Mouse (Mus musculus) C2C12 (cell line): ENCODE results near the gene Runx2. TPM values are rescaled to one million over a fixed set of nuclear protein-coding genes. Genes with fewer than 3 reads are reported as not detected.

ENCODE experiments used
- H3K27me3 ChIP-seq: one replicate; pipeline ENCODE4 v1.6.1; 2011; ENCODE audit not compliant: control insufficient read depth, insufficient read depth, insufficient read length
- H3K36me3 ChIP-seq: one replicate; pipeline ENCODE4 v1.6.1; 2011; ENCODE audit not compliant: control insufficient read depth, insufficient read depth
- H3K4me3 ChIP-seq: one replicate; pipeline ENCODE4 v1.5.1; 2011; ENCODE audit warnings: mild to moderate bottlenecking, control low read depth; ENCODE audit not compliant: poor library complexity, insufficient read depth, severe bottlenecking
- H3K79me2 ChIP-seq: one replicate; pipeline ENCODE4 v1.6.1; 2011; ENCODE audit not compliant: control insufficient read depth, insufficient read depth
- H3K79me3 ChIP-seq: one replicate; pipeline ENCODE4 v1.6.1; 2011; ENCODE audit warnings: low read depth, control low read depth
- H3ac ChIP-seq: one replicate; pipeline ENCODE3; 2011; ENCODE audit warnings: low read depth; ENCODE audit not compliant: control insufficient read depth, insufficient read length
- FOSL1 ChIP-seq: IDR thresholded peaks from one replicate; pipeline ENCODE4 v1.8.0; 2011; ENCODE audit warnings: mild to moderate bottlenecking, low read length; ENCODE audit not compliant: poor library complexity, insufficient read depth, severe bottlenecking
- polyA plus RNA-seq: library from polyadenylated mRNA; unstranded; fragments of >200 nt; fragmentation: generic; extraction: Trizol; gene quantifications from one replicate; pipeline ENCODE4 v1.2.1, GENCODE M21; 2012; ENCODE audit warnings: missing spikeins

The Runx2 gene
- polyA plus RNA-seq, 1 experiment, result 16.6 TPM

GRCm38 (mm10) chr17:44449915-44450471, 364.6 kb downstream of the Runx2 start:
- Histone ChIP-seq H3K79me2 (no peaks in the 10 kb centered on the region), H3ac (no peak overlapping the region), H3K36me3 (no peaks in the 10 kb centered on the region), H3K4me3 (no peak overlapping the region), H3K27me3 (no peaks in the 10 kb centered on the region), H3K79me3 (no peaks in the 10 kb centered on the region)
- TF ChIP-seq FOSL1, result no peak

Other genes with a start within 250 kb of the Runx2 start
- 18.1 TPM for gene Supt3, start 37.6 kb downstream of the Runx2 start, polyA plus RNA-seq